Mouse (Mus musculus) frontal cortex, adult 2 months (tissue): ENCODE measurements around the gene Krt71. TPM values are rescaled to one million over a fixed set of nuclear protein-coding genes. Genes with fewer than 3 reads are reported as not detected.

Experiments used
- DNase-seq, 2 experiments: peaks; one replicate each; pipeline ENCODE4 v3.0.0; 2022; ENCODE audit warnings: low spot score in 1 of 2; ENCODE audit errors: extremely low spot score in 1 of 2
- polyA plus RNA-seq: library from polyadenylated mRNA; depleted of rRNA; stranded (reverse); fragments of >200 nt; gene quantifications from 2 replicates; pipeline ENCODE4 v1.2.3, GENCODE M21; 2012; rRNA removed

The Krt71 gene
- not detected in 2 replicates for polyA plus RNA-seq

GRCm38 (mm10) chr15:101742711-101743110, at the start of gene Krt71:
Krt71 (minus strand) TSS chr15:101743109.
- DNase-seq = no peak

- DNase-seq = no peak
These were observed 48.0 kb upstream of the Krt71 start for GRCm38 (mm10) chr15:101790867-101791266.

- no peak for DNase-seq
These were observed 43.5 kb upstream of the Krt71 start, which contains the start of gene Krt72 for GRCm38 (mm10) chr15:101786360-101786759. Krt72 (minus strand) TSS chr15:101786460.

DNA sequence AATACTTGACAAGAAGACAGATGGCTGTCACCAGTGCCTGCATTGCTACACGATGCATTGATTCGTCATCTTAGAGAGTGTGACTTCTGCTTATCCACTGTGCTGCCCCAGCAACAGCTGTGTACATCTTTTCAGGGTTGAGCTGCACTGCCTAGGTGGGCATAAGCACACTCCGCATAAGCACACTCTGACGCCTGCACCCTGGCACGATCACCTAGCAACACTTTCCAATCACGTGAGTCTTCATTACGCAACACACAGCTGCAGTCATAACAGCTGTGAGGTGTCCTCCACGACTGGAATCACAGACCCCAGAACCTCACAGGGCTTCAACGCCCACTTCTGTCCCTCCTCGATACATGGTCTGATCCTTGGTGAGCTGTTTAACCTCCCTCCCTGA, 30.5 kb upstream of the Krt71 start:
- DNase-seq = no peak

DNA sequence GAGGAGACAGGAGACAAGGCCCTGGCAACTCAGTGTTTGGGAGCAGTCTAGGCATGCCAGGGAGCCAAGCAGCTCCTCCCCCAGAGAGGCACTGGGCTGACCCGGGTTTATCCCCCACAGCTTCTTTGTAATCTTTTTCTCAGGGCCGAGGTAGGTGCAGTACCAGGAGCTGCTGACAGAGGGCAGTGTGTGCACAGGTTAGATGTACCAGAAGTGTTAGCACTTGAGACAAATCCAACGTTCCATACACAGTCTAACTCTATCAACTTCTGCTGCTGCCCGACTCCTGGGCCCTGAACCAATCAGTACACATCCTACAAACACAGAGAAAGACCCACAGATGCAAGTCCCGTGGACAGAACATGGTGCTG, 29.8 kb upstream of the Krt71 start:
- DNase-seq = peak; percentile 72 to 98

- DNase-seq = peak in 1 of 2 experiments; percentile 27
These were observed 29.3 kb upstream of the Krt71 start for GRCm38 (mm10) chr15:101772080-101772710.

GRCm38 (mm10) chr15:101770226-101770625, 27.3 kb upstream of the Krt71 start:
- no peak for DNase-seq

GRCm38 (mm10) chr15:101737786-101738185, 5.1 kb downstream of the Krt71 start:
- no peak for DNase-seq

DNA sequence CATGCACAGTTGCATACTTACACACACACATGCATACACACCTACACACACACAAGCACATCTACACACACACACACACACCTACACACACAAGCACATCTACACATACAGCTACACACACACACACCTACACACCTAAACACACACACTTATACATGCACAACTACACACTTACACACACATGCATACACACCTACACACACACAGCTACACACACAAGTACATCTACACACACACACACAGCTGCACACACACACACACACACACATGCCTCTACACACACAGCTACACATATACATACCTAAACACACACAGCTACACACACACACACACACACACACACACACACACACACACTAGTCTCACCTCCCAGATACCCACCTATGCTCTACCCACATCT, 12.3 kb downstream of the Krt71 start:
- no peak for DNase-seq

- DNase-seq = no peak
These were observed 18.2 kb downstream of the Krt71 start for GRCm38 (mm10) chr15:101724686-101725085.

- DNase-seq = no peak
These were observed 27.1 kb downstream of the Krt71 start for GRCm38 (mm10) chr15:101715831-101716230.

- DNase-seq = no peak
These were observed 28.6 kb downstream of the Krt71 start for GRCm38 (mm10) chr15:101714356-101714755.

DNA sequence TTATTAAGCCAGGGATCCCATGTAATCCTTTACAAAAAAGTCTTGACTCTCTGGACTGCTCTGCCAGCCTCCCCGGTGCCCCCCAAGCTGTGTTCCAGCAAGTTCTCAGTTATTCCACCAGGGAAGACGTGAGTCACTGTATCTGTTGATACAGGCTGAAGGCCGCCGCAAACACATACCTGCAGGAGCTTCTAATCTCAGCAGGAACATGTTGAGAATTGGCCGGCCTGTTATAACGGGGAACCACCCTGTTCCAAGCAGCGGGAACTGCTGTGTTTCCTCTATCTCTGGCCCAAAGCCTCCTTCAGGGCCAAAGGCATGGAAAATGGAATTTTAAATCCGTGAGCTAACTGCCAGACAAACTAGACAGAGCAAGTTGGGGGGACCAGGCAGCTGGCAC, 29.2 kb downstream of the Krt71 start:
- DNase-seq = no peak

DNA sequence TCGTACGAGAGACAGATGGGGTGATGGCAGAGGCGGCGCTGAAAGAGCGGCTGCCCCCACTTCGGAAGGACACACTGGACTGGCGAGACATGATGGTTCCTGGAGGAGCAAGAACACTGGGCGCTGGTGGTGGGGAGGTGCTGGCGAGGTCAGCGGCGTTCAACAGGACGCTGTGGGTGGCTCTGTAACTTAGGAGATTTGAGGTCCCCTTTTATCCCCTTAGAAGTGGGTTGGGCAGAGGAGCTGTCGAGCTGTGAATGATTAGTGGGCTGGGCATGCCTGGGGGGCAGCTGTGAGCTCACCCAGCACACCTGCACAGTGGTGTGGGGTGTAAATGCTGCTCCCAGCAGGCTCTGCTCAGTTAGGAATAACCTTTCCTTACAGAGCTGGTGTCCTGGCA, 30.2 kb downstream of the Krt71 start, which contains the start of gene Krt5:
Krt5 (minus strand) TSS at position 179 of the 400 bp plus-strand sequence.
- no peak for DNase-seq

- DNase-seq = no peak
These were observed 34.2 kb downstream of the Krt71 start for GRCm38 (mm10) chr15:101708683-101709082.

DNA sequence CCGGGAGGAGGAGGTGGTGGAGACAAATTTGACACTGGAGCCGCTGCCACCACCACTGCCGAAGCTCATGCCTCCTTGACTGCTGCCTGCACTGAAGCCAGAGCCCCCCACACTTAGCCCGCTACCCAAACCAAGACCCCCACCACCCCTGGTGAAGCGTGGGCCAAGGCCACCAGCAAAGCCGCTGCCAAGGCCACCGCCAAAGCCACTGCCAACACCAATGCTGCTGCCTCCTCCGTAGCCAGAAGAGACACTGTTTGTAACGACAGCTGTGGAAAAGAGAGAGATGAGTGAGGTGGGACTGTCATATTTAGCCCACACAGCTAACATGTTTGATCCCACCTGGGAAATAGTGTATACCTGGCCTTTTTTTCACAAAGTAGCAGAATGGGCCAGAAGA, 35.5 kb downstream of the Krt71 start:
- no peak for DNase-seq

- DNase-seq = peak in 1 of 2 experiments; percentile 9
These were observed 38.8 kb downstream of the Krt71 start for GRCm38 (mm10) chr15:101704066-101704465.

DNA sequence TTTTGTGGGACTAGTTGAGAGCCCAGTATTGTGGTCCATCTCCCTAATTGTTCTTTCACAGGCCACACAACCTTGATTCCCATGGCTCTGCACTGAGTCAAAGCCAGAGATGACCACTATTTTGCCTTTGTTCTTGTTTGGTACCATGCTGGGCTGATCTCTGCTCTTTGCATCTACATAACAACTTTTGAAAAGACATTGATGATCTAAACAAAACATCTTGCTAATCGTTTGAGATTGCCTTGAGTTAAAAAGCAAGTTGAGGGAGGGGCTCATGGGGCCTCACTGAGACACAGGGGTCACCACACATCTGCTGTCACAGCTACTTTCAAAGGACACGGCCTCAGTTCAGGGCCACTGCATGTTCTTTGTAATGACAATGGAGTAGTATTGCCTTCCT, 40.5 kb downstream of the Krt71 start:
- no peak for DNase-seq

- DNase-seq = no peak
These were observed 43.0 kb downstream of the Krt71 start for GRCm38 (mm10) chr15:101699866-101700265.

DNA sequence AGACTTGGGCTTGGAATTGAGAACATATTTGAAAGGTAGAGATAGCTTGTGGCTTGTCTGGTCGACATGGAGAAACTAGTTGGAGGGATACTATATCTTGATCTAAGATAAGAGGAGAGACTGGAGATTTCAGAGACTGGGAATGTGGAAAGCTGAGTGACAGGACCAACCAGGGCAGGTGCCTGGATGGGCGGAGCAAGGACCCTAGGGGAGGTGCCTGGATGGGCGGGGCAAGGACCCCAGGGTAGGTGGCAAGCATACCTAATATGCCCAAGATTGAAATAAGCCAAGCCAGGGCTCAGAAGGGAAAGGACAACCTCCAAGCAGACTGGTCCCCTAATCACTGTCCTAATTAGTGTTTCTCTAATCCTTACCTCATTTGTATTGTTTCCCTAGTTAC, 43.7 kb downstream of the Krt71 start:
- no peak for DNase-seq

- DNase-seq = no peak
These were observed 45.4 kb downstream of the Krt71 start for GRCm38 (mm10) chr15:101697326-101698188.

- DNase-seq = no peak
These were observed 48.7 kb downstream of the Krt71 start, which contains the start of gene Krt6a for GRCm38 (mm10) chr15:101694207-101694606. Krt6a (minus strand) TSS chr15:101694307.
